Mouse (Mus musculus): Measurements from ENCODE around the gene Shisa8. TPM values are rescaled to one million over a fixed set of nuclear protein-coding genes. Genes with fewer than 3 reads are reported as not detected.

Gene Shisa8
- polyA plus RNA-seq, 1 experiment, result 65.4 TPM

- no peaks in the 10 kb centered on the region for H3K27me3 ChIP-seq (ENCODE audit: control insufficient read depth, insufficient read depth, low read length)
- peaks cover 21% of the 10 kb centered on the region for H3K4me1 ChIP-seq (ENCODE audit: control insufficient read depth, insufficient read depth, low read length)
- no peak for TF ChIP-seq CTCF (IDR thresholded peaks at IDR 0.05; ENCODE audit: borderline replicate concordance, insufficient read depth, low read depth, low read length)
- no peak for TF ChIP-seq POLR2A (IDR thresholded peaks at IDR 0.05; ENCODE audit: borderline replicate concordance, insufficient read depth, low read length)
- H3K27ac ChIP-seq (ENCODE audit: insufficient read depth, low read length), result no peak overlapping the region
- 68% methylated on average over 11 of the region's 11 CpGs for WGBS
- no peak for DNase-seq
- no peak overlapping the region for H3K4me3 ChIP-seq (replicated peaks; ENCODE audit: insufficient read depth, low read depth, low read length)
Measured at GRCm38 (mm10) chr15:82160731-82161640, 51.6 kb downstream of the Shisa8 start.

DNA sequence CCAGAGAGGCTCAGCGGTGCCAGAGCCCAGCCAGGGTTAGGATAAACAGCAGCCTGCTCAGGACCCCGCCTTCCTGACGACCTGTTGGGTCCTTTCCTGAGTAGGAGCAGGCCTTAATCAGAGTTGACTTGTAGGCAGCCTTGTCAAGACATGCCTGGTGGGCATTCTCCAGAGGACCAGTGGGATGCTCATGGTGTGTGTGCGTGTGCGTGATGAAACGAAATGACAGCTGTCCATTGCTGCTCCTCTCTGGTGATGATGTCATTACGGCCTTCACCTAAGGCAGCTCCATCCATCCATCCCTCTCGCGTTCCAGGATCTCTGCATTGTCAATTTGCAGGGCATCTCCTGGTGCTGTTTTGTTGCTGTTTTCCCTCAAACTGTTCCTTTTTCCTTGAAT is 53.1 kb downstream of the Shisa8 start:
- no peak for DNase-seq
- H3K27ac ChIP-seq (ENCODE audit: insufficient read depth, low read length), result no peak overlapping the region
- H3K27me3 ChIP-seq (ENCODE audit: control insufficient read depth, insufficient read depth, low read length), result no peaks in the 10 kb centered on the region
- TF ChIP-seq CTCF (IDR thresholded peaks at IDR 0.05; ENCODE audit: borderline replicate concordance, insufficient read depth, low read depth, low read length), result no peak
- no peak for TF ChIP-seq POLR2A (IDR thresholded peaks at IDR 0.05; ENCODE audit: borderline replicate concordance, insufficient read depth, low read length)
- H3K4me3 ChIP-seq (replicated peaks; ENCODE audit: insufficient read depth, low read depth, low read length), result no peak overlapping the region
- peaks cover 21% of the 10 kb centered on the region for H3K4me1 ChIP-seq (ENCODE audit: control insufficient read depth, insufficient read depth, low read length)
- 82% methylated on average over 9 of the region's 9 CpGs for WGBS

DNA sequence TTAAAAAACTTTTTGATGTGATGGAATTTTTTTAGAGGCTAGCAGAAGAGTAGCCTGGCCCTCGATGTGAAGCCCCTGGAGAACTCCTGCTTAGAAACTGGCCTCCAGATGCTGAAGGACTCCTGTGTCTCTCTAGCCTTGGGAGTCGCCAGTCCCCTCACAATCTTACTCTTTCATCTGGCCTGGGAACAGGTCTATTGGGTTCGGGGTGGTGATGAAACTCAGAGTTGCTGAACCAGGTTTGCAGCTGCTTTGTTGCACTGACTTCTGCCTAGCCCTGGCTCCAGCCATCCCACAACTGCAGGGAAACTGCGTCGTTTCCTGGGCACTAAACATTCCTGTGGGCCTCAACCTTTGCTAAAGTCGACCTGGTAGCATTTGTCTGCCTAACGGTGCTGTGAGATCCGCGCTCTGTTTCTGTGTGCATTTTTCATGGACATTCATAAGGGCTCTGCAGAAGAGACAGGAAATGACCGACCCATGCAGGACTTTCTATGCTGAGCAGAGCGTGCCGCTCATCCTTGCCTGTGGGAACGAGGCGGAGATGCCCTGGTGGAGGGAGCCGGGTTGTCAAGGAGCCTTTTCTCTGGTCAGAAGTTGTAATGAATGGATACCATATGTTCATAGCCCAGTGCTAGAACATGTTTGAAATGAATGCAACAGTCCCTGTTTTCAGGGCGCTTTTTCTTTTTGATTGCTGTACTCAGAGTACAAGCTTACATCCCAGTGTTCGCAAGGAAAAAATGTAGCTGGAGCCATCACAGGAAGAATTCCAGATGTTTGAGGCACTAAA is 54.2 kb downstream of the Shisa8 start:
- Histone ChIP-seq H3K4me1 (ENCODE audit: control insufficient read depth, insufficient read depth, low read length) (peaks cover 21% of the 10 kb centered on the region), H3K4me3 (replicated peaks; ENCODE audit: insufficient read depth, low read depth, low read length) (no peak overlapping the region), H3K27ac (ENCODE audit: insufficient read depth, low read length) (no peak overlapping the region), H3K27me3 (ENCODE audit: control insufficient read depth, insufficient read depth, low read length) (no peaks in the 10 kb centered on the region)
- no peak for DNase-seq
- 71% methylated on average over 17 of the region's 17 CpGs for WGBS
- no peak for TF ChIP-seq CTCF (IDR thresholded peaks at IDR 0.05; ENCODE audit: borderline replicate concordance, insufficient read depth, low read depth, low read length)
- TF ChIP-seq POLR2A (IDR thresholded peaks at IDR 0.05; ENCODE audit: borderline replicate concordance, insufficient read depth, low read length), result no peak

DNA sequence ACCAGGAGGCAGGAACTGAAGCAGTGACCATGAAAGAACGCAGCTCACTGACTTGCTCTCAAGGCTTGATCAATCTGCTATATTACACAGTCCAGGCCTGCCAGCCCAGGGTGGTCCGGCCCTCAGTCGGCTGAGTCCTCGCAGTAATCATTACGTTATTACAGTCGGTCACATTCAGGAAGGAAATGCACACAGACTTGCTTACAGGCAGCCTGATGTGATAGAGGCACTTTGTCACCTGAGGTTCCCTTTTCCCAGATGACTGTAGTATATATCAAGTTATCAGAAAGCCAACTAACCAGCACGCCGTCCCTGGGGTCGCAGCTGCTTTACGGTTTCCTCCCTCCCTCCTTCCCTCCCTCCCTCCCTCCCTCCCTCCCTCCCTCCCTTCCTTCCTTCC is 55.7 kb downstream of the Shisa8 start:
- Histone ChIP-seq H3K27me3 (ENCODE audit: control insufficient read depth, insufficient read depth, low read length) (no peaks in the 10 kb centered on the region), H3K4me1 (ENCODE audit: control insufficient read depth, insufficient read depth, low read length) (peaks cover 26% of the 10 kb centered on the region), H3K4me3 (replicated peaks; ENCODE audit: insufficient read depth, low read depth, low read length) (no peak overlapping the region), H3K27ac (ENCODE audit: insufficient read depth, low read length) (no peak overlapping the region)
- no peak for DNase-seq
- WGBS, result 91% methylated on average over 10 of the region's 10 CpGs
- no peak for TF ChIP-seq POLR2A (IDR thresholded peaks at IDR 0.05; ENCODE audit: borderline replicate concordance, insufficient read depth, low read length)
- TF ChIP-seq CTCF (IDR thresholded peaks at IDR 0.05; ENCODE audit: borderline replicate concordance, insufficient read depth, low read depth, low read length), result no peak

DNA sequence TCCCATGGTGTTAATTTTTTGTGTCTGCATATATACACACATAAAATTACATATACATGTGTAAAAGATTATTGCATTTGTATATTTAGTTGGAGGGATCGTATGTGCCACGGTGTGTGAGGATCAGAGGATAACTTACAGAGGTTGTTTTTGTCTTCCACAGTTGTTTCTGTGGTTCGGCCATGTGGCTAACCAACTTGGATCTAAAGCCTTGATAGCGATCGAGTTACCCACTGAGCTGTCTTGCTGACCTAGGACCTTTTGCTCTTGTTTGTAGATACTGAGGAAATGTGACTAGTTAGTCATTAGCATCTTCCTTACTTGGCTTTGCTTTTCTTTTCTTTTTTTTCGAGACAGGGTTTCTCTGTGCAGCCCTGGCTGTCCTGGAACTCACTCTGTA is 56.3 kb downstream of the Shisa8 start:
- WGBS, result 91% methylated on average over 6 of the region's 6 CpGs
- no peak for TF ChIP-seq POLR2A (IDR thresholded peaks at IDR 0.05; ENCODE audit: borderline replicate concordance, insufficient read depth, low read length)
- no peak for TF ChIP-seq CTCF (IDR thresholded peaks at IDR 0.05; ENCODE audit: borderline replicate concordance, insufficient read depth, low read depth, low read length)
- Histone ChIP-seq H3K4me3 (replicated peaks; ENCODE audit: insufficient read depth, low read depth, low read length) (no peak overlapping the region), H3K27ac (ENCODE audit: insufficient read depth, low read length) (no peak overlapping the region), H3K4me1 (ENCODE audit: control insufficient read depth, insufficient read depth, low read length) (peaks cover 26% of the 10 kb centered on the region), H3K27me3 (ENCODE audit: control insufficient read depth, insufficient read depth, low read length) (no peaks in the 10 kb centered on the region)
- DNase-seq, result no peak

Other genes with a start within 250 kb of the Shisa8 start
- not detected in 2 replicates for gene 1700029P11Rik, start 232.3 kb downstream of the Shisa8 start, polyA plus RNA-seq (2012; rRNA removed)
- 35.9 and 37.9 TPM in 2 replicates for gene Xrcc6, start 225.0 kb downstream of the Shisa8 start, polyA plus RNA-seq (2012; rRNA removed)
- 142 and 156 TPM in 2 replicates for gene Desi1, start 179.0 kb downstream of the Shisa8 start, polyA plus RNA-seq (2012; rRNA removed)
- 114 and 124 TPM in 2 replicates for gene Snu13, start 165.2 kb downstream of the Shisa8 start, polyA plus RNA-seq (2012; rRNA removed)
- not detected in 2 replicates for gene 4930407I10Rik, start 153.7 kb downstream of the Shisa8 start, polyA plus RNA-seq (2012; rRNA removed)
- 0.06 and 0.13 TPM in 2 replicates for gene Mei1, start 142.8 kb downstream of the Shisa8 start, polyA plus RNA-seq (2012; rRNA removed)
- gene Ccdc134, start 84.9 kb downstream of the Shisa8 start, polyA plus RNA-seq (2012; rRNA removed), result 15.4 and 15.5 TPM in 2 replicates
- gene Srebf2, start 65.6 kb downstream of the Shisa8 start, polyA plus RNA-seq (2012; rRNA removed), result 104 and 105 TPM in 2 replicates
- 0.89 and 0.93 TPM in 2 replicates for gene Tnfrsf13c, start 11.6 kb upstream of the Shisa8 start, polyA plus RNA-seq (2012; rRNA removed)
- gene Cenpm, start 31.9 kb upstream of the Shisa8 start, polyA plus RNA-seq (2012; rRNA removed), result 3.2 and 3.6 TPM in 2 replicates
- gene 1500009C09Rik, start 39.6 kb upstream of the Shisa8 start, polyA plus RNA-seq (2012; rRNA removed), result 195 and 218 TPM in 2 replicates
- gene Sept3, start 62.1 kb upstream of the Shisa8 start, polyA plus RNA-seq (2012; rRNA removed), result 306 and 367 TPM in 2 replicates
- gene Wbp2nl, start 86.1 kb upstream of the Shisa8 start, polyA plus RNA-seq (2012; rRNA removed), result not detected in 2 replicates
- 63.0 and 75.2 TPM in 2 replicates for gene Naga, start 126.1 kb upstream of the Shisa8 start, polyA plus RNA-seq (2012; rRNA removed)
- gene Pheta2, start 126.1 kb upstream of the Shisa8 start, polyA plus RNA-seq (2012; rRNA removed), result 0.13 and 0.16 TPM in 2 replicates
- 309 and 332 TPM in 2 replicates for gene Smdt1, start 126.1 kb upstream of the Shisa8 start, polyA plus RNA-seq (2012; rRNA removed)
- gene Ndufa6, start 141.5 kb upstream of the Shisa8 start, polyA plus RNA-seq (2012; rRNA removed), result 608 and 627 TPM in 2 replicates
- gene Cyp2d22, start 167.4 kb upstream of the Shisa8 start, polyA plus RNA-seq (2012; rRNA removed), result 64.2 and 65.4 TPM in 2 replicates
- not detected in 2 replicates for gene Cyp2d11, start 181.2 kb upstream of the Shisa8 start, polyA plus RNA-seq (2012; rRNA removed)
- gene Cyp2d10, start 194.4 kb upstream of the Shisa8 start, polyA plus RNA-seq (2012; rRNA removed), result not detected in 2 replicates
- gene Cyp2d9, start 220.6 kb upstream of the Shisa8 start, polyA plus RNA-seq (2012; rRNA removed), result not detected in 2 replicates

Measured in cerebellum, adult 2 months (tissue).